Mouse (Mus musculus): ENCODE data around the gene Bicra. TPM values are rescaled to one million over a fixed set of nuclear protein-coding genes. Genes with fewer than 3 reads are reported as not detected.

The Bicra gene
- total and polyA plus RNA-seq, 3 experiments = 0.32 to 10.2 (median 2.2) TPM

- Histone ChIP-seq H3K27me3 (replicated peaks) (no peaks in the 10 kb centered on the region), H3K27ac (ENCODE audit: insufficient read depth, low read depth) (peak overlapping the region; percentile 98), H3K36me3 (replicated peaks in 1 of 2; ENCODE audit: control insufficient read depth in 1 of 2, insufficient read depth in 1 of 2, low read length in 1 of 2) (no peaks in the 10 kb centered on the region), H3K79me2 (replicated peaks; ENCODE audit: control insufficient read depth, extremely low read depth, insufficient read depth, poor library complexity, severe bottlenecking) (no peaks in the 10 kb centered on the region), H3K9me3 (replicated peaks; ENCODE audit: low read length) (peaks cover 4% of the 10 kb centered on the region), H3K9ac (ENCODE audit: insufficient read depth, low read depth) (0 out of 2 replicates have a peak overlapping the region, but pooled peaks have one; percentile 68), H3K4me1 (ENCODE audit: control insufficient read depth in 1 of 2, insufficient read depth in 2 of 2) (peaks cover 15 to 53% of the 10 kb centered on the region in 2 experiments), H3K4me3 (replicated peaks in 1 of 3; ENCODE audit: low read depth in 2 of 3, low read length in 2 of 3, poor library complexity in 1 of 3) (peak overlapping the region in 1 of 3 experiments; percentile 52), H3K4me2 (ENCODE audit: insufficient read depth, low read depth, poor library complexity, severe bottlenecking) (peak overlapping the region; percentile 95)
- in situ Hi-C loops (cut with MboI; ENCODE audit: low pct_ligation_motif_present, low pct_unique_long_range_greater_than_20kb, low sequenced_read_pairs) = loop anchor here (5.0 to 25.0 kb wide), 3 partner anchors 52 to 207 kb away; partner anchors contain the start of genes C5ar1 and Inafm1
- peak; percentile 98 for DNase-seq (ENCODE audit: extremely low read depth)
- dilution Hi-C loops (cut with MboI; ENCODE audit: extremely low pct_ligation_motif_present, extremely low pct_unique_long_range_greater_than_20kb, low sequenced_read_pairs) = no loop called here
- peak; percentile 93 for TF ChIP-seq BHLHE40 (IDR thresholded peaks at IDR 0.05; ENCODE audit: low read depth, low read length)
- no peak for TF ChIP-seq CTCF (conservative IDR thresholded peaks at IDR 0.05 in 1 of 2, IDR thresholded peaks at IDR 0.05 in 1 of 2; ENCODE audit: low read depth in 2 of 2, low read length in 2 of 2)
- TF ChIP-seq MAX (IDR thresholded peaks at IDR 0.05; ENCODE audit: low read length) = peak; percentile 85
- no peak for TF ChIP-seq USF1 (IDR thresholded peaks at IDR 0.05; ENCODE audit: low read depth, low read length)
- no peak for TF ChIP-seq GABPA (IDR thresholded peaks at IDR 0.05; ENCODE audit: insufficient replicate concordance, low read depth, low read length)
- TF ChIP-seq CHD1 (IDR thresholded peaks at IDR 0.05; ENCODE audit: low read depth, low read length) = no peak
- TF ChIP-seq MAZ (IDR thresholded peaks at IDR 0.05; ENCODE audit: low read depth, low read length) = peak; percentile 66; the same call in 1 of the 2 replicates
- no peak for TF ChIP-seq ZC3H11A (IDR thresholded peaks at IDR 0.05; ENCODE audit: low read depth, low read length)
- TF ChIP-seq CHD2 (IDR thresholded peaks at IDR 0.05; ENCODE audit: low read length) = peak; percentile 91
- TF ChIP-seq TBP (conservative IDR thresholded peaks at IDR 0.05; ENCODE audit: low read depth, low read length) = no peak; the same call in 1 of the 2 replicates
- TF ChIP-seq ZNF384 (IDR thresholded peaks at IDR 0.05; ENCODE audit: low read depth, low read length) = peak; percentile 98
- TF ChIP-seq JUND (conservative IDR thresholded peaks at IDR 0.05; ENCODE audit: low read depth, low read length) = peak; percentile 87
- peak; percentile 99 for TF ChIP-seq TCF12 (IDR thresholded peaks at IDR 0.05; ENCODE audit: low read depth, low read length)
- no peak for TF ChIP-seq USF2 (conservative IDR thresholded peaks at IDR 0.05; ENCODE audit: low read depth, low read length)
- TF ChIP-seq MXI1 (IDR thresholded peaks at IDR 0.05; ENCODE audit: low read depth, low read length) = peak; percentile 56; the same call in 1 of the 2 replicates
- peak; percentile 77 for TF ChIP-seq JUN (IDR thresholded peaks at IDR 0.05; ENCODE audit: insufficient read depth, low read depth, low read length)
- peak; percentile 96 for TF ChIP-seq RCOR1 (conservative IDR thresholded peaks at IDR 0.05; ENCODE audit: low read depth, low read length)
- TF ChIP-seq ZKSCAN1 (IDR thresholded peaks at IDR 0.05; ENCODE audit: borderline replicate concordance, low read depth, low read length) = no peak; the same call in 1 of the 2 replicates
- peak; percentile 39; the same call in 1 of the 2 replicates for TF ChIP-seq ELF1 (IDR thresholded peaks at IDR 0.05; ENCODE audit: low read depth, low read length)
- TF ChIP-seq UBTF (IDR thresholded peaks at IDR 0.05; ENCODE audit: low read depth, low read length) = no peak
- TF ChIP-seq ZMIZ1 (IDR thresholded peaks at IDR 0.05; ENCODE audit: low read depth, low read length) = no peak
- no peak for TF ChIP-seq SMC3 (IDR thresholded peaks at IDR 0.05; ENCODE audit: low read depth, low read length)
- no peak for TF ChIP-seq PAX5 (IDR thresholded peaks at IDR 0.05; ENCODE audit: low read length)
- no peak for TF ChIP-seq POLR2A (IDR thresholded peaks at IDR 0.05; ENCODE audit: low read depth, low read length)
- peak; percentile 97 for TF ChIP-seq IRF4 (IDR thresholded peaks at IDR 0.05; ENCODE audit: low read depth, low read length)
- TF ChIP-seq POLR2AphosphoS2 (IDR thresholded peaks at IDR 0.05; ENCODE audit: low read depth, low read length) = no peak
- no peak for TF ChIP-seq NRF1 (IDR thresholded peaks at IDR 0.05; ENCODE audit: low read depth, low read length)
- TF ChIP-seq MYC (IDR thresholded peaks at IDR 0.05; ENCODE audit: low read depth, low read length) = peak; percentile 93
- TF ChIP-seq EP300 (IDR thresholded peaks at IDR 0.05; ENCODE audit: low read length) = peak; percentile 98
- peak; percentile 98 for TF ChIP-seq ETS1 (conservative IDR thresholded peaks at IDR 0.05; ENCODE audit: low read depth, low read length)
- TF ChIP-seq MAFK (IDR thresholded peaks at IDR 0.05; ENCODE audit: insufficient replicate concordance, low read length) = peak; percentile 91
- peak; percentile 90 for TF ChIP-seq MEF2A (IDR thresholded peaks at IDR 0.05; ENCODE audit: borderline replicate concordance, low read depth, low read length)
- TF ChIP-seq E2F4 (IDR thresholded peaks at IDR 0.05; ENCODE audit: insufficient replicate concordance, low read depth, low read length) = no peak
- TF ChIP-seq SIN3A (IDR thresholded peaks at IDR 0.05; ENCODE audit: low read length) = peak; percentile 96
- peak; percentile 15; the same call in 1 of the 2 replicates for TF ChIP-seq HCFC1 (IDR thresholded peaks at IDR 0.05; ENCODE audit: low read depth, low read length)
- TF ChIP-seq NELFE (IDR thresholded peaks at IDR 0.05; ENCODE audit: low read depth, low read length) = no peak
- 0 out of 2 replicates have a peak, but pooled peaks have one; percentile 47 for TF ChIP-seq KAT2A (IDR thresholded peaks at IDR 0.05; ENCODE audit: insufficient replicate concordance, low read length)
- TF ChIP-seq RAD21 (IDR thresholded peaks at IDR 0.05; ENCODE audit: low read depth, low read length) = no peak; the same call in 1 of the 2 replicates
Observed at GRCm38 (mm10) chr7:16055665-16056064, 7.9 kb upstream of the Bicra start.
